Mouse (Mus musculus) megakaryocyte-erythroid progenitor cell, adult 5 weeks (primary cell): ENCODE data around the gene Sh3bp5. TPM values are rescaled to one million over a fixed set of nuclear protein-coding genes. Genes with fewer than 3 reads are reported as not detected.

Experiments
- polyA plus RNA-seq: library from polyadenylated mRNA; stranded (reverse); fragments of >175 nt; gene quantifications from 2 replicates; pipeline ENCODE4 v1.2.3, GENCODE M21; 2012

Sh3bp5 gene
- polyA plus RNA-seq, result 8.4 and 10.5 TPM in 2 replicates

GRCm38 (mm10) chr14:31435930-31436693 lies at the start of gene Sh3bp5:
Gene Sh3bp5, minus strand, starts transcription at chr14:31436078.

DNA sequence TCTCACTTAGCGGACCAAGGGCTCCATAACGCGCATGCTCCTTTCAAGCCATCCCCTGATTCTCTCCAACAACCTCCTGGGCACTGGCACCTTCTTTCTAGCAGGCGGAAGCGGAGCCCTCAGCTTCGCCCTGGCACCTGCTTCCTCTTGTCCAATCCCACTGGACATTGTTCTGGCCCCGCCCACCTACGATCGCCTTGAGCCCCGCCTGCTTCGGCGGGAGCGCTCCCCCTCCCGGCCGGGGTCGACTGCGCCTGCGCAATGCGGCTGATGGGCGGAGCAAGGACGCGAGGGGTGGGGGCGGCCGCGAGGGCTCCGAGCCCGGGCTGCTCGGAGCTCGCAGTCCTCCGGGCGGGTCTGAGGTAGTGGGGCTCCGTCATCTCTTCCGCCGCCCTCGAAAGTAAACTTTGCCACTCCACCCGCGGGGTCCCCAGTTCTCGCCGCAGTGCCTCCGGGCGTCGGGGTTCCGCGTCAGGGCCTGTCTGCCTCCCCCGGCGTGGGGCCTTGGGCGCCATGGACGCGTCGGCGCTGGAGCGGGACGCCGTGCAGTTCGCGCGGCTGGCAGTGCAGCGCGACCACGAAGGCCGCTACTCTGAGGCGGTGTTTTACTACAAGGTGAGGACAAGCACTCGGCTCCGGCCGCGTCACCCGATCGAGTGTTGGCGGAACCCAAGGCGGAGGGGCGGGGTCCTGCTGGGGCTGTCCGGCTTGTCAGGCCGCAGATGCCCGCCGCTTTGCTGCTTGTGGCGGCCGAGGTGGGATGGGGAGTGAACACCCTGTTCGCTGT lies 99.3 kb downstream of the Sh3bp5 start, which contains the start of gene Capn7:
TSS of gene Capn7 (plus strand) at position 270 of the 787 bp plus-strand sequence.

DNA sequence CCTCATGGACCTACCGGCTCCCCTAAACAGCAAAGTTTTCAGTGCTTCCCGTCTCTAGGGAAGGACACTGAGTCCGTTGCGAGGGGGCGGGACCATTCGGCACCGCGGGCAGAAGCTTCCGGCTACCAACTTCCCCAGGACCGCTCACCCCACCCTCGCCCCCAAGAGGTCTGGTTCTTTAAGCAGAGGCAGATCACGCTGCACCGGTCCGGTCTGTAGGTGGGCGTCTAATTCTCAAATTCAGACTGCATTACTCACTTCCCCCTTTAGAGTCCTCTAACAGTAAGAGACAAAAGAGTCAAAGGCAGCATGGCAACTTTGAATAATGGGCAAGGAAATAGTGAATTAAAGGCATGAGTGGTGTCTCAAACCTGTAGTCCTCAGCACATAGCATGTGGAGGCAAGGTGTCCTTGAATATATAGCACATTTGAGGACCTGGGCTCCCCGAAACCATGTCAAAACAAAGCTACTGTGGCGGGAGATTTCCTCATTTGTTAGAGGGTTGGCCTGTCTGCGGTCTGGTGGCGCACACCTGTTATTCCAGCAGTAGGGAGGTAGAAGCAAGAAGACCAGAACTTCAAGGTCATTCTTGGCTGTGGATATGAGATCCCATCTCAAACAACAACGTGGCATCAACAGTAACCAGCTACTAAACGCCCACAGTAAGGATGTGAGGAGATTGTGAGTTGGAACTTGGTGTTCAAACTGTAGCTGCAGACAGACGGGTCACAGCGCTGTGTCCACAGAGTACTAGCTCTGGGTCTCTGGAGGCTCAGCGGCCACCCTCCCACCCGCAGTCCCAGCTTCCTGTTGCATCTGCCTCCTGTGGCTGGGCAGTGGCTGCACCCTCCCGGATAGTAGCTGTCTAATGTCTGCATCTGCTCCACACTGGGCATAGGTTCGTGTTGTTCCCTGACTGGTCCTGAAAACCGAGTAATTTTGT lies 111.8 kb downstream of the Sh3bp5 start, which contains the start of gene Dnah1:
TSS of gene Dnah1 (minus strand) at position 48 of the 944 bp plus-strand sequence.

Other genes with a start within 250 kb of the Sh3bp5 start
- gene Tnnc1, start 227.8 kb downstream of the Sh3bp5 start, polyA plus RNA-seq, result 0.22 and 1.1 TPM in 2 replicates
- gene Nisch, start 219.1 kb downstream of the Sh3bp5 start, polyA plus RNA-seq, result 224 and 288 TPM in 2 replicates
- 0.11 and 0.21 TPM in 2 replicates for gene Sema3g, start 218.2 kb downstream of the Sh3bp5 start, polyA plus RNA-seq
- gene Phf7, start 184.8 kb downstream of the Sh3bp5 start, polyA plus RNA-seq, result 4.1 and 4.2 TPM in 2 replicates
- 100 and 129 TPM in 2 replicates for gene Bap1, start 184.6 kb downstream of the Sh3bp5 start, polyA plus RNA-seq
- gene Dnah1, start 112.2 kb downstream of the Sh3bp5 start, polyA plus RNA-seq, result 0.05 and 0.12 TPM in 2 replicates
- gene Capn7, start 99.4 kb downstream of the Sh3bp5 start, polyA plus RNA-seq, result 6.5 and 8.4 TPM in 2 replicates
- 190 and 197 TPM in 2 replicates for gene Eaf1, start 58.3 kb upstream of the Sh3bp5 start, polyA plus RNA-seq
- 4.2 TPM in 2 replicates for gene Mettl6, start 59.0 kb upstream of the Sh3bp5 start, polyA plus RNA-seq
- 0.11 and 0.25 TPM in 2 replicates for gene Colq, start 155.3 kb upstream of the Sh3bp5 start, polyA plus RNA-seq
- gene Gm49387, start 204.8 kb upstream of the Sh3bp5 start, polyA plus RNA-seq, result not detected in 2 replicates
- 4.8 and 6.4 TPM in 2 replicates for gene Btd, start 204.9 kb upstream of the Sh3bp5 start, polyA plus RNA-seq
- 1.7 and 2.7 TPM in 2 replicates for gene Hacl1, start 205.2 kb upstream of the Sh3bp5 start, polyA plus RNA-seq